Mouse (Mus musculus): ENCODE data around the gene Klhdc1.

The Klhdc1 gene

DNA sequence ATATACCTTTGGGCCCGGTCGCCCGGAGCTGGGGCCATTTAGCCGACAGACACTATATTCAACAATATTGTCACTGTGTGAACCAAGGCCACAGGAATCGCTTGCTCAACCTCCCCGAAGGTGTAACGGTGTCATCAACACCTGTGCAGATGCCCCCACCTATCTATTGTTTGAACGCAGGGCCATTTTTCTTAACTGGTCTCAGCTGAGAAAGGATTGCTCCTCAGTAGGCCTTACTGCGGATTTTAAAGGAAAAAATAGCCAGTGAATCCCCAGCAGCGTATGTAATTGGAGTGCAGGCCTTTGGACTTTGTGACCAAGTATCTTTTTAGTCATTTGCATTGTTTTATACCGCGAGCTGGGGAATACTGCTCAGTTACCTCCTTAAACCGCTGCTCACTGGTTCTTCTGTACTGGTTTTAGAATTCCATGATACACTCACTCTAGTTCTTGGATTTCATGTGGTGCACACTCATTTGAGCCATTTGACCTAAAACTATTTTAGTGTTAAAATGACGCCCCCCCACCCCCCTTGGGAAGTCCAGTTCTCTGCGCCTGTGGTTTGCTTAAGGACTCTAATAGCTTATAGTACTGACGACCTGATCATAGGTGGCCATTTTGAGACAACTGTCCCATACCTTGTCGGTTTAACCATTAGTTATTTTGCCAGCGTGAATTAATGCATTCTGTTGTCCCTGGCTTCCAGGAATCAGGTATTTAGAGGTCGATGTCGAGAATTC lies 56.6 kb downstream of the Klhdc1 start:
- DNase-seq, result peak; percentile 17

DNA sequence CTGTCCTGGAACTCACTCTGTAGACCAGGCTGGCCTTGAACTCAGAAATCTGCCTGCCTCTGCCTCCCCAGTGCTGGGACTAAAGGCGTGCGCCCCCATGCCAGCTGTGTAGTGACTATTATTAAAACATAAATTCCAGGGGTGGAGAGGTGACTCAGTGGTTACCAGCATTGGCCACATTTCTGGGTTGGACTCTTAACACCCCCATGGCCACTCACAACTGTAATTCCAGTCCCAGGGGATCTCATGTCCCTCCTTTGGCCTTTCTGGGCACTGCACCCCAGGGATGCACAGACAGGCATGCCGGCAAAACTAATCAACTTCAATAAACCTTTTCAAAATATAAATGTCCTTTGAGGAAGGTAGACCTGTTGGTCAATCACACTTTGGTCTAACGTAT lies 57.3 kb downstream of the Klhdc1 start:
- DNase-seq, result peak; percentile 20

DNA sequence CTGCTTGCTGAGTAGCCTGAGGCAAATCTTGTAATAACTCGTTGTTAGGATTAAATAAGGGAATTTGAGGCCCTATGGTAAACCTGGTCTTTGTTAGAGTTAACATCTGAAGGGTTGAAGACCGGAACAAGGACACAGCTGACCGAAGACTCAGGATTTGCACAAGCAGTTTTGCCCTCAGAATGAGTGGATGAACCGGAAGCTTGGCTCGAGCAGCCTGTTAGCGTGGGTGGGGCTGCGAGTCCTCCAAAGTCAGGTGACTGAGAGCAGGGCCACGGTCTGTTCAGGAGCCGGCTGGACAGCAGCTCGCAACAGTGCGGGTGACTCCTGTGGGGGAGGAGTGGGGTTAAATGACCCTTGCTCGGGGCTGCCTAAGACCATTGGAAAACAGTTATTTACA lies 58.3 kb downstream of the Klhdc1 start:
- DNase-seq, result peak; percentile 32

DNA sequence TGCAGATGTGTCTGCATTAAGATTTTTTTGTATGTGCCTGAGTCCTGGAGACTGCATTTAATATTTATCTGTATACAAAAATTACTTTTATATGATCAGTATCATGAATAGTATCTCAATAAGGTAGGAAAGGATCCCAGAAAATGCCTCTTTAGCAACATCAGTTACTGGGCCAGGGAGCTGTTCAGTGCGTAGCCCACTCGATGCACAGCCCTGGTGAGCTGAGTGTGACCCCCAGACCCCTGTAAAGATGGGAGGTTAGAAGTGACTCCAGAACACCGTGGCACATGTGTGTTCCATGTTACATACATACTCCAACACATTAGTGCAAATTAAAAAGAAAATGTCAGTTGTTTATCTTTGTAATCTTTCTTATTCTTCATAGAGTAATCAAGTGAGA lies 58.9 kb downstream of the Klhdc1 start:
- DNase-seq, result no peak

- DNase-seq, result no peak
Observed at GRCm38 (mm10) chr12:69300391-69300790, 59.4 kb downstream of the Klhdc1 start.

GRCm38 (mm10) chr12:69302171-69302570 lies 61.2 kb downstream of the Klhdc1 start:
- DNase-seq, result no peak

DNA sequence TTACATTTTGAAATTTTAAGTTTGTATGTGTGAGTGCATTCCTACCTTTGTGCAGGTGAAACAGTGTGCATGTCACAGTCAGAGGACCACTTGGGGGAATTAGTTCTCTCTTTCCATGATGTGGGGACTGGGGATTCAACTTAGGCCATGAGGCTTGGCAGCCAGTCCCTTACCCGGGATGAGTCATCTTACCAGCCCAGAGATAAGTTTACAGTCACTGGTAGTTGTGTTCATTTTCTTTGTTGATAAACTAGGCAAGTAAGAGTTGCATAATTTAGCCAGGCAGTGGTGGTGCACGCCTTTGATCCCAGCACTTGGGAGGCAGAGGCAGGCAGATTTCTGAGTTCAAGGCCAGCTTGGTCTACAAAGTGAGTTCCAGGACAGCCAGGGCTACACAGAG lies 63.1 kb downstream of the Klhdc1 start:
- DNase-seq, result no peak

DNA sequence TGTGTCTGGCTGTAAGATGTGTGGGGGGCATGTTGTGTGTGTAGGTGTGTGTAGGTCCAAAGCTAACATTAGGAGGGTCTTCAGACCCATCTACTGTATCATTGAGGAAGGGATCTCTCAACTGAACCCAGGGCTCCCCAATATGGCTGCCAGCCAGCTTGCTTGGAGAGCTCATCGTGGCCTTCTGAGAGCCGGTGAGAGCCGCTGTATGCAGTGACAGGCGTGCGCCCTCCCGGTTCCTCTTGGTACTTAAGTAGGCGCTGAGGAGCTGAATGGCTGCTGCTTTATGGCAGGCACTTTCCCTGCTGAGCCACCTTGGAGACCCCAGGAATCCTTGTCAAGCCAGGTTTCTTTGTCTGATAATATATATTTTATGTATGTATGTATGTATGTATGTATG lies 65.4 kb downstream of the Klhdc1 start:
- DNase-seq, result no peak

- DNase-seq, result no peak
Observed at GRCm38 (mm10) chr12:69309659-69310058, 68.7 kb downstream of the Klhdc1 start.

GRCm38 (mm10) chr12:69318431-69318830 lies 77.5 kb downstream of the Klhdc1 start:
- no peak for DNase-seq

DNA sequence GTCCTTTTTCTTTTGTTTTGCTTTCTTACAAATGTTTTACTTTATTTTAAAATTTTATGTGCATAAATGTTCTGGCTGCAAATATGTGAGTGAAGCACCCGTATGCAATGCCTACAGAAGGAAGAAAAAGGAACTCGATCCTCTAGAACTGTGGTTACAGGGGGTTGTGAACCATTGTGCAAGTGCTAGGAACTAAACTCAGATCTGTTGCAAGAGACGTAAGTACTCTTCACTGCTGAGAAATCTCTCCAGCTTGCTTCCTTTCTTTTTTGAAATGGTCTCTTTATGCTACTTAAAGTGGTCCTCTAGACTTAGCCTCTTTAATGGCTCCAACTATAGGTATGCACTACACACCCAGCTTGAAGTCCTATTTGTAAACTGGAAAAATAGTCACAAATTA lies 90.2 kb downstream of the Klhdc1 start:
- no peak for DNase-seq

DNA sequence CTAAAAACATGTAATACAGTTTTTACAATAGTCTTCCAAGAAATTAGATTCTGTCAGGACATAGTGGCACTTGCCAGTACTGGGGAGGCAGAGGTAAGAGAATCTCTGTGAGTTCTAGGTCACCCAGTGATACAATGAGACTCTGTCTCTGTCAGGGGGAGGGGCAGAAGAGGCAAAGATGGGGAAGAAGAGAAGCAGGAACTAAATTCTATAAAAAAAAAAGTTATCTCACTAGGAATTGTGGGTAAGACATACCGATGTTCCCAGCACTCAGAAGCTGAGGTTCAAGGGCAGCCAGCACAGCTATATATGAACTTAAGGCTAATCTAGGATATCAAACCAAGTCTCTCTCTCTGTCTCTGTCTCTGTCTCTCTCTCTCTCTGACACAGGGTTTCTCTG lies 91.2 kb downstream of the Klhdc1 start:
- DNase-seq, result no peak

- peak; percentile 44 for DNase-seq
Observed at GRCm38 (mm10) chr12:69333547-69333946, 92.6 kb downstream of the Klhdc1 start.
